Mouse (Mus musculus) retina, postnatal 7 days (tissue): Measurements from ENCODE around the gene Nmt1.

Experiments
- DNase-seq: peaks from one replicate; pipeline ENCODE4 v3.0.0-alpha.2; 2012; ENCODE audit warnings: low read depth, low spot score

The Nmt1 gene

GRCm38 (mm10) chr11:103028176-103028891 is at the start of gene Nmt1, which contains the start of gene Dcakd:
Gene Nmt1 (plus strand): TSS chr11:103028190.
Gene Dcakd (minus strand): TSS chr11:103028333.
- DNase-seq, result peak; percentile 96

GRCm38 (mm10) chr11:102981151-102981890 is 46.7 kb upstream of the Nmt1 start:
- no peak for DNase-seq

- no peak for DNase-seq
These were observed 43.9 kb upstream of the Nmt1 start for GRCm38 (mm10) chr11:102984086-102984485.

GRCm38 (mm10) chr11:102984615-102985014 is 43.4 kb upstream of the Nmt1 start:
- no peak for DNase-seq

- no peak for DNase-seq
These were observed 42.8 kb upstream of the Nmt1 start for GRCm38 (mm10) chr11:102985160-102985559.

- DNase-seq, result no peak
These were observed 38.3 kb upstream of the Nmt1 start for GRCm38 (mm10) chr11:102989641-102990151.

GRCm38 (mm10) chr11:102990152-102990663 is 37.8 kb upstream of the Nmt1 start:
- no peak for DNase-seq

GRCm38 (mm10) chr11:102991681-102992080 is 36.3 kb upstream of the Nmt1 start:
- DNase-seq, result no peak

GRCm38 (mm10) chr11:102992940-102993339 is 35.0 kb upstream of the Nmt1 start:
- peak; percentile 68 for DNase-seq

GRCm38 (mm10) chr11:102993420-102994029 is 34.5 kb upstream of the Nmt1 start:
- DNase-seq, result no peak

- DNase-seq, result no peak
These were observed 33.0 kb upstream of the Nmt1 start for GRCm38 (mm10) chr11:102994952-102995351.

GRCm38 (mm10) chr11:102996385-102996784 is 31.6 kb upstream of the Nmt1 start:
- DNase-seq, result no peak

GRCm38 (mm10) chr11:102996991-102997770 is 30.8 kb upstream of the Nmt1 start:
- DNase-seq, result no peak

- no peak for DNase-seq
These were observed 29.8 kb upstream of the Nmt1 start for GRCm38 (mm10) chr11:102998254-102998576.

GRCm38 (mm10) chr11:102998577-102999316 is 29.2 kb upstream of the Nmt1 start:
- DNase-seq, result no peak

- no peak for DNase-seq
These were observed 28.5 kb upstream of the Nmt1 start for GRCm38 (mm10) chr11:102999317-102999970.

- DNase-seq, result no peak
These were observed 27.9 kb upstream of the Nmt1 start for GRCm38 (mm10) chr11:103000111-103000510.

GRCm38 (mm10) chr11:103001063-103001462 is 26.9 kb upstream of the Nmt1 start:
- DNase-seq, result no peak

- DNase-seq, result no peak
These were observed 24.8 kb upstream of the Nmt1 start for GRCm38 (mm10) chr11:103003210-103003609.

GRCm38 (mm10) chr11:103004852-103005251 is 23.1 kb upstream of the Nmt1 start:
- no peak for DNase-seq
